Mouse (Mus musculus) CH12.LX (cell line): ENCODE data around the gene Wars.

ENCODE experiments used
- CHD2 ChIP-seq: IDR thresholded peaks from 2 replicates; pipeline ENCODE4 v1.6.1; 2011; ENCODE audit warnings: low read length, improper control_type of control experiment
- CTCF ChIP-seq, 2 experiments: IDR thresholded peaks in 1 of 2; conservative IDR thresholded peaks in 1 of 2; 2 replicates each; pipeline ENCODE4 v1.5.1; 2011 to 2012; ENCODE audit warnings: low read depth in 2 of 2, low read length in 2 of 2, improper control_type of control experiment in 1 of 2, inconsistent platforms in 1 of 2, mild to moderate bottlenecking in 1 of 2, moderate library complexity in 1 of 2
- EP300 ChIP-seq: IDR thresholded peaks from 2 replicates; pipeline ENCODE4 v1.6.1; 2011; ENCODE audit warnings: low read length, improper control_type of control experiment
- JUND ChIP-seq: conservative IDR thresholded peaks from 2 replicates; pipeline ENCODE4 v1.6.1; 2011; ENCODE audit warnings: low read depth, low read length, improper control_type of control experiment
- KAT2A ChIP-seq: IDR thresholded peaks from 2 replicates; pipeline ENCODE4 v1.6.1; 2012; ENCODE audit warnings: low read length, improper control_type of control experiment, inconsistent platforms; ENCODE audit not compliant: insufficient replicate concordance
- POLR2A ChIP-seq: IDR thresholded peaks from 2 replicates; pipeline ENCODE4 v1.6.1; 2011; ENCODE audit warnings: low read depth, mild to moderate bottlenecking, improper control_type of control experiment, low read length
- POLR2AphosphoS2 ChIP-seq: IDR thresholded peaks from 2 replicates; pipeline ENCODE4 v1.6.1; 2011; ENCODE audit warnings: low read depth, low read length, improper control_type of control experiment
- SMC3 ChIP-seq: IDR thresholded peaks from 2 replicates; pipeline ENCODE4 v1.6.1; 2011; ENCODE audit warnings: low read depth, low read length, improper control_type of control experiment
- TCF12 ChIP-seq: IDR thresholded peaks from 2 replicates; pipeline ENCODE4 v1.6.1; 2014; ENCODE audit warnings: low read depth, mild to moderate bottlenecking, inconsistent platforms, low read length, improper control_type of control experiment
- USF1 ChIP-seq: IDR thresholded peaks from 2 replicates; pipeline ENCODE4 v1.6.1; 2014; ENCODE audit warnings: low read depth, mild to moderate bottlenecking, inconsistent platforms, low read length, improper control_type of control experiment

GRCm38 (mm10) chr12:108896006-108896405, 2.0 kb upstream of the Wars start:
- TF ChIP-seq CTCF (conservative IDR thresholded peaks at IDR 0.05 in 1 of 2, IDR thresholded peaks at IDR 0.05 in 1 of 2; ENCODE audit: low read depth in 2 of 2, low read length in 2 of 2) (peak; percentile 9 to 68; a peak in 2 of 4 replicates), JUND (no peak), USF1 (no peak), CHD2 (no peak), POLR2A (no peak), KAT2A (no peak), TCF12 (no peak), EP300 (no peak), POLR2AphosphoS2 (no peak), SMC3 (peak; percentile 56)
